Comparison of ENCODE assay signal across 7 mouse cellular contexts in the genomic region with DNA sequence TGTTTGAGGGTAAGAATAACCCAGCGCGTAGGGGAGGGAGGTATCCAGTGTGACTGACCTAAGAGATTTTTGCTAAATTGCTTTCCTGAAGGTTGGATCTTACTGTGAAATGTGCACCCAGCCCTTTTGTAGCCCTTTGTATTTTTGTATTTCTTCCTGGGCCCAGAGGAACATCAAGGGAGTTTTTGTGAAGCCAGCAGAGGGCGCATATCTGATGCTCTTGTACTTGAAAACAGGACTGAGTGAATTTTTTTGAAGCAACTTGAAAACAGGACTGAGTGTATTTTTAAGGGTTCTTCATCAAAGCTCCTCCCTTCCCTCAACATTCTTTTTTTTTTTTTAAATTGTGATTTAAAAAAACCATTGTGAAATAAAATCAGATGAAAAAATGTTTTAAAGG.
DNase-seq lines count a peak whose midpoint lies in the region; TF ChIP-seq lines count a peak whose summit lies in the region.

No protein-coding gene starts in this region.

- peaks cover 0 to 16% of the 10 kb centered on the region in 2 experiments; a peak in 3 of 4 replicates for H3K36me3 ChIP-seq in MEL (ENCODE audit: control insufficient read depth in 1 of 2, insufficient read depth in 2 of 2, low read length in 2 of 2)

- peaks cover 8 to 9% of the 10 kb centered on the region in 2 experiments for H3K4me1 ChIP-seq in MEL (ENCODE audit: control insufficient read depth in 1 of 2, insufficient read depth in 2 of 2, low read length in 2 of 2)

- peak; percentile 45 to 66 (median 49) for TF ChIP-seq CTCF in MEL (IDR thresholded peaks at IDR 0.05 in 2 of 3, conservative IDR thresholded peaks at IDR 0.05 in 1 of 3; ENCODE audit: control insufficient read depth in 1 of 3, insufficient read depth in 1 of 3, low read depth in 2 of 3, low read length in 3 of 3, poor library complexity in 1 of 3, severe bottlenecking in 1 of 3)

- no peak for TF ChIP-seq EP300 in MEL (IDR thresholded peaks at IDR 0.05; ENCODE audit: low read depth in 1 of 2, low read length in 2 of 2)

- no peaks in the 10 kb centered on the region for H3K79me2 ChIP-seq in MEL (ENCODE audit: control insufficient read depth, insufficient read depth, low read length, poor library complexity)

- no peak overlapping the region for H3K9ac ChIP-seq in MEL (ENCODE audit: control insufficient read depth, low read depth, low read length, poor library complexity, severe bottlenecking)

- no peak overlapping the region for H3K27ac ChIP-seq in MEL (ENCODE audit: control insufficient read depth, low read depth, low read length)

- TF ChIP-seq POLR2A in MEL (IDR thresholded peaks at IDR 0.05; ENCODE audit: control insufficient read depth in 1 of 2, insufficient read depth in 1 of 2, low read depth in 1 of 2, low read length in 2 of 2, poor library complexity in 1 of 2), result no peak

- no peak overlapping the region for H3K4me3 ChIP-seq in MEL (ENCODE audit: control insufficient read depth in 1 of 2, insufficient read depth in 1 of 2, low read depth in 2 of 2, low read length in 2 of 2)

- peak; percentile 46 for TF ChIP-seq RAD21 in MEL (IDR thresholded peaks at IDR 0.05; ENCODE audit: low read depth, low read length)

- no peaks in the 10 kb centered on the region for H3K27me3 ChIP-seq in MEL (ENCODE audit: control insufficient read depth in 1 of 2, insufficient read depth in 2 of 2, low read length in 2 of 2)

- H3K9me3 ChIP-seq in MEL (replicated peaks; ENCODE audit: insufficient read depth, low read length), result no peaks in the 10 kb centered on the region

- peak; percentile 60 for DNase-seq in kidney, adult 18-20 months
- no peak for DNase-seq in kidney, adult 11 months
- DNase-seq in A20 (ENCODE audit: low read depth, low spot score) (peak; percentile 59), MEL (ENCODE audit: low read depth, low spot score) (peak; percentile 64), MN1 (ENCODE audit: low spot score) (no peak)
- peak; percentile 57 to 76 for DNase-seq in kidney, postnatal 25 days
- peak; percentile 75 for DNase-seq in thymus, postnatal 4 days

TF ChIP-seq in MEL, 35 proteins besides CTCF, POLR2A, EP300 and RAD21:
- TF ChIP-seq ZC3H11A (IDR thresholded peaks at IDR 0.05; ENCODE audit: low read depth, low read length) (peak; percentile 43; the same call in 1 of the 2 replicates), RCOR1 (IDR thresholded peaks at IDR 0.05; ENCODE audit: low read depth, low read length) (no peak), USF2 (IDR thresholded peaks at IDR 0.05; ENCODE audit: borderline replicate concordance in 1 of 2, insufficient read depth in 1 of 2, low read depth in 1 of 2, low read length in 2 of 2) (no peak), GATA1 (IDR thresholded peaks at IDR 0.05; ENCODE audit: low read depth, low read length) (no peak), POLR2AphosphoS2 (IDR thresholded peaks at IDR 0.05; ENCODE audit: low read length) (no peak), JUND (IDR thresholded peaks at IDR 0.05; ENCODE audit: low read depth, low read length) (no peak), BHLHE40 (IDR thresholded peaks at IDR 0.05; ENCODE audit: borderline replicate concordance, low read depth, low read length) (no peak), ZKSCAN1 (IDR thresholded peaks at IDR 0.05; ENCODE audit: low read depth, low read length) (no peak), MYB (IDR thresholded peaks at IDR 0.05; ENCODE audit: low read depth, low read length) (no peak), SMC3 (IDR thresholded peaks at IDR 0.05; ENCODE audit: low read depth, low read length) (peak; percentile 68), MAFK (IDR thresholded peaks at IDR 0.05; ENCODE audit: borderline replicate concordance, low read depth, low read length) (no peak), POLR2AphosphoS5 (IDR thresholded peaks at IDR 0.05; ENCODE audit: borderline replicate concordance, low read depth, low read length) (no peak), NRF1 (IDR thresholded peaks at IDR 0.05; ENCODE audit: insufficient read depth, low read depth, low read length, poor library complexity, severe bottlenecking) (no peak), E2F4 (IDR thresholded peaks at IDR 0.05; ENCODE audit: borderline replicate concordance, low read depth, low read length) (no peak), ZNF384 (IDR thresholded peaks at IDR 0.05; ENCODE audit: low read depth, low read length) (peak; percentile 70), NELFE (IDR thresholded peaks at IDR 0.05; ENCODE audit: low read depth, low read length) (no peak)

Comparison
In these comparisons a context has a peak if more than half of its experiments do, and no peak if none do; other contexts are left out.
1. DNase-seq: peak in kidney, adult 18-20 months (single experiment), A20 (single experiment), MEL (single experiment), kidney, postnatal 25 days (2 of 2) and thymus, postnatal 4 days (single experiment); none in kidney, adult 11 months (single experiment) and MN1 (single experiment).